Mouse (Mus musculus) liver, adult 2 months (tissue): ENCODE measurements at regions not wholly inside any gene's neighbourhood (a gene's known extent, or its start where the extent isn't known, plus 50 kb on each side); places are given as distances from the start of the nearest gene placed in this dataset.

Experiments used
- DNase-seq: peaks from one replicate; pipeline ENCODE4 v3.0.0-alpha.2; 2011; ENCODE audit warnings: low read depth, low spot score; ENCODE audit errors: extremely low read depth
- H3K27ac ChIP-seq: fragments of 200-500 bp; replicated peaks from 2 replicates; pipeline ENCODE4 v1.5.1; 2012; ENCODE audit warnings: low read depth, mild to moderate bottlenecking, control low read depth, inconsistent platforms, low read length; ENCODE audit not compliant: insufficient read depth
- H3K27me3 ChIP-seq: fragments of 200-500 bp; 2 replicates; pipeline ENCODE4 v1.6.1; 2012; ENCODE audit warnings: mild to moderate bottlenecking, moderate library complexity, low read length, inconsistent platforms; ENCODE audit not compliant: control insufficient read depth, insufficient read depth
- H3K36me3 ChIP-seq: fragments of 200-500 bp; 2 replicates; pipeline ENCODE4 v1.6.1; 2012; ENCODE audit warnings: low read length, inconsistent platforms; ENCODE audit not compliant: control insufficient read depth, insufficient read depth
- H3K4me1 ChIP-seq: fragments of 200-500 bp; 2 replicates; pipeline ENCODE4 v1.6.1; 2011; ENCODE audit warnings: low read length; ENCODE audit not compliant: control insufficient read depth, insufficient read depth
- H3K4me3 ChIP-seq: fragments of 200-500 bp; 2 replicates; pipeline ENCODE4 v1.5.1; 2011; ENCODE audit warnings: low read depth, mild to moderate bottlenecking, control low read depth, low read length, moderate library complexity; ENCODE audit not compliant: insufficient read depth
- H3K79me2 ChIP-seq: fragments of 200-500 bp; 2 replicates; pipeline ENCODE4 v1.6.1; 2012; ENCODE audit warnings: inconsistent platforms, mild to moderate bottlenecking, low read length, moderate library complexity; ENCODE audit not compliant: control insufficient read depth, insufficient read depth
- H3K9ac ChIP-seq: fragments of 200-500 bp; 2 replicates; pipeline ENCODE4 v1.6.1; 2012; ENCODE audit warnings: low read depth, mild to moderate bottlenecking, control low read depth, inconsistent platforms, low read length
- CTCF ChIP-seq: fragments of 200-500 bp; IDR thresholded peaks from 2 replicates; pipeline ENCODE4 v1.5.1; 2011; ENCODE audit warnings: low read depth, low read length, control low read depth
- POLR2A ChIP-seq: fragments of 200-500 bp; IDR thresholded peaks from 2 replicates; pipeline ENCODE4 v1.6.1; 2011; ENCODE audit warnings: low read length, control low read depth; ENCODE audit not compliant: insufficient read depth; ENCODE audit errors: extremely low read depth
- WGBS: fragments of 180-500 bp; shearing (Covaris S2); methylation state at CpG from one replicate; pipeline ENCODE4 v1.1.7; 2018; 5-methylcytosine and 5-hydroxymethylcytosine counted together

DNA sequence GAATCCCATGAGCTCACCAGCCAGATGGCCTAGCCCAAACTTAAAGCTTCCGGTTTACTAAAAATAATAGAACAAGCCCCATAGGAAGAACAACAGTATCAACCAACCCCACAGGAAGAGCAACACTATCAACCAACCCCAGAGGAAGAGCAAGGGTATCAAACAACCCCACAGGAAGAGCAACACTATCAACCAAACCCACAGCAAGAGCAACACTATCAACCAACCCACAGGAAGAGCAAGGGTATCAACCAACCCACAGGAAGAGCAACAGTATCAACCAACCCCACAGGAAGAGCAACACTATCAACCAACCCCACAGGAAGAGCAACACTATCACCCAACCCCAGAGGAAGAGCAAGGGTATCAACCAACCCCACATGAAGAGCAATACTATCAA is 59.0 kb upstream of the 1700016C15Rik start:
- 95% methylated on average over 1 of the region's 1 CpGs for WGBS
- H3K27ac ChIP-seq, result no peak overlapping the region
- no peak for DNase-seq
- H3K4me1 ChIP-seq, result no peaks in the 10 kb centered on the region
- no peak overlapping the region for H3K9ac ChIP-seq
- no peak for TF ChIP-seq CTCF
- TF ChIP-seq POLR2A, result no peak
- no peaks in the 10 kb centered on the region for H3K36me3 ChIP-seq
- H3K27me3 ChIP-seq, result no peaks in the 10 kb centered on the region
- no peak overlapping the region for H3K4me3 ChIP-seq
- no peaks in the 10 kb centered on the region for H3K79me2 ChIP-seq

DNA sequence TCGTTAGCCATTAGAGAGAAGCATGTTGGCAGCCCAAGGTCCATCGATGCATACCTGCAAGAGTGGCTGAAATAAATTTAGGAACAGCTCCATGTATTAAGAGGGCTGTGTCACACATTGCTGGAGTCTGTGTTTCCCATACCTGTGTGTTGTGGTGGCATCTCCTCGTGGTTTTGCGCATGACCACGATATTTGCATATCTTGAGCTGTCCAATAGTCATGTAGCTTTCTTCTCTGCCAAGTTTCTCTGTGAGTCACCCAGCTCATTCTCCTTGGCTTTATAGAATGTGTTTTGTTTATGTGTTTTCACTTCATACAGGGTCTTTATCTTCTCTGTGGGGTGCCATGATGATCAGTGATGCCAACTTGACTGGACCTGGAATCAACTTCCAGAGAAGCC is 53.0 kb upstream of the 1700016C15Rik start:
- no peak overlapping the region for H3K4me3 ChIP-seq
- H3K27me3 ChIP-seq, result no peaks in the 10 kb centered on the region
- no peaks in the 10 kb centered on the region for H3K36me3 ChIP-seq
- H3K79me2 ChIP-seq, result no peaks in the 10 kb centered on the region
- no peaks in the 10 kb centered on the region for H3K4me1 ChIP-seq
- 93% methylated on average over 5 of the region's 5 CpGs for WGBS
- H3K9ac ChIP-seq, result no peak overlapping the region
- no peak overlapping the region for H3K27ac ChIP-seq
- DNase-seq, result no peak
- no peak for TF ChIP-seq CTCF
- TF ChIP-seq POLR2A, result no peak

DNA sequence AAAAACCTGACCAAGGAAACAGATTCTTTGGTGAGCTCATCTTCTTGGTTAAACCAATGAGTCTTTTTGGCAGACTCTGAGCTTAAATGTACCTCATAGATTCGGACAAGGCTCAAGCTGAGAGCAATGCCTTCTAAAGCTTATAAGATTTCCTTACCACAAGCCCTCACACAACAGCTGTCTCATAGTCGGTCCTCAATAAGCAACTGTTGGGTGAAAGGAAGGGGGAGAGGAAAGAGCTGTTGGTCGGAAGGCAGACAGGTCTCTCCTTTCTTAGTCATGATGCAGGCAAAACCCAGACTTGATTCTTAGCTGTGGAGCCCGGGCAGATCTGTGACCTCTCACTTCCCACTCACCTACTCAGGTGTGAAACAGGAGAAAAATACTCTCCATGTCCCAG is 50.8 kb upstream of the 1700016C15Rik start:
- DNase-seq, result no peak
- Histone ChIP-seq H3K4me1 (no peaks in the 10 kb centered on the region), H3K27ac (no peak overlapping the region), H3K27me3 (no peaks in the 10 kb centered on the region), H3K36me3 (no peaks in the 10 kb centered on the region), H3K9ac (no peak overlapping the region), H3K4me3 (no peak overlapping the region), H3K79me2 (no peaks in the 10 kb centered on the region)
- TF ChIP-seq CTCF (no peak), POLR2A (no peak)
- WGBS, result 85% methylated on average over 4 of the region's 4 CpGs
